In genomic region chr14:11892621-11893020, GRCm38 (mm10) we compare ENCODE assay signal across 19 mouse cellular contexts.
A peak's percentile ranks its signal among the peaks of the same experiment; 100 is the strongest.
DNase-seq lines count a peak whose midpoint lies in the region; ATAC-seq lines count a peak whose summit lies in the region.
"Had no signal": no experiment of that assay in that cellular context is flagged by ENCODE, and none has a peak within 500 bp of the region (broad histone marks: within the 10 kb centered on the region; RNA-seq: fewer than 3 reads in every experiment).

No protein-coding gene starts in this region.

- H3K4me2 ChIP-seq in hindbrain, embryonic 16.5 days (ENCODE audit: low read length) = no peak overlapping the region
- H3K4me2 ChIP-seq in hindbrain, embryonic 13.5 days = no peak overlapping the region
- H3K4me2 ChIP-seq in neural tube, embryonic 15.5 days = no peak overlapping the region
- H3K4me2 ChIP-seq: embryonic facial prominence, embryonic 12.5 days; heart, embryonic 13.5 days; hindbrain, embryonic 12.5 days; intestine, embryonic 15.5 days had no signal

- ATAC-seq in hindbrain, embryonic 16.5 days = 0 out of 2 replicates have a peak, but pooled peaks have one; percentile 21
- no peak for ATAC-seq in hindbrain, embryonic 13.5 days (ENCODE audit: low FRiP score)
- ATAC-seq in neural tube, embryonic 15.5 days (ENCODE audit: low FRiP score) = peak; percentile 50; the same call in 1 of the 2 replicates
- ATAC-seq: activated CD4-positive, CD25-positive, alpha-beta regulatory T cell, adult 4 months; forebrain, embryonic 16.5 days; intestine, embryonic 15.5 days had no signal

- DNase-seq in cerebellum, postnatal 25 days = peak; percentile 13 to 17
- no peak for DNase-seq in cerebellum, postnatal 36 days
- DNase-seq in layer of hippocampus, adult 9-11 months = peak; percentile 34
- no peak for DNase-seq in layer of hippocampus, postnatal 36 days
- DNase-seq in left cerebral cortex, postnatal 36 days (ENCODE audit: low spot score in 2 of 2) = no peak
- DNase-seq: adrenal gland, postnatal 25 days; cerebellum, adult 8-10 months; gastrocnemius, postnatal 10 days; heart, adult 2 months; heart, postnatal 4 days had no signal

- intact Hi-C loops in left cerebral cortex, postnatal 36 days (cut with DNase I) = no loop called here

- 44% methylated on average over 9 of the region's 9 CpGs for WGBS in hindbrain, embryonic 16.5 days
- WGBS in hindbrain, embryonic 13.5 days = 42% methylated on average over 9 of the region's 9 CpGs
- WGBS in neural tube, embryonic 15.5 days = 52% methylated on average over 9 of the region's 9 CpGs

- H3K4me3 ChIP-seq in hindbrain, embryonic 16.5 days (ENCODE audit: low read length) = no peak overlapping the region
- no peak overlapping the region for H3K4me3 ChIP-seq in hindbrain, embryonic 13.5 days
- no peak overlapping the region for H3K4me3 ChIP-seq in neural tube, embryonic 15.5 days (replicated peaks)
- H3K4me3 ChIP-seq: embryonic facial prominence, embryonic 12.5 days; heart, adult 2 months; heart, embryonic 13.5 days; hindbrain, embryonic 12.5 days; intestine, embryonic 15.5 days had no signal

- H3K36me3 ChIP-seq in hindbrain, embryonic 16.5 days (ENCODE audit: control insufficient read depth, insufficient read depth, low read length) = no peaks in the 10 kb centered on the region
- H3K36me3 ChIP-seq in hindbrain, embryonic 13.5 days = no peaks in the 10 kb centered on the region
- no peaks in the 10 kb centered on the region for H3K36me3 ChIP-seq in neural tube, embryonic 15.5 days
- H3K36me3 ChIP-seq: embryonic facial prominence, embryonic 12.5 days; heart, embryonic 13.5 days; hindbrain, embryonic 12.5 days; intestine, embryonic 15.5 days had no signal

- no peaks in the 10 kb centered on the region for H3K4me1 ChIP-seq in hindbrain, embryonic 16.5 days (ENCODE audit: control insufficient read depth, insufficient read depth, low read depth, low read length)
- H3K4me1 ChIP-seq in hindbrain, embryonic 13.5 days (replicated peaks) = peaks cover 13% of the 10 kb centered on the region
- peaks cover 10% of the 10 kb centered on the region for H3K4me1 ChIP-seq in neural tube, embryonic 15.5 days
- H3K4me1 ChIP-seq: intestine, embryonic 15.5 days had no signal

- H3K27me3 ChIP-seq in hindbrain, embryonic 16.5 days (replicated peaks; ENCODE audit: control insufficient read depth, insufficient read depth, low read length) = no peaks in the 10 kb centered on the region
- no peaks in the 10 kb centered on the region for H3K27me3 ChIP-seq in hindbrain, embryonic 13.5 days
- no peaks in the 10 kb centered on the region for H3K27me3 ChIP-seq in neural tube, embryonic 15.5 days (replicated peaks)
- H3K27me3 ChIP-seq: embryonic facial prominence, embryonic 12.5 days; heart, embryonic 13.5 days; hindbrain, embryonic 12.5 days; intestine, embryonic 15.5 days had no signal

- no peaks in the 10 kb centered on the region for H3K9me3 ChIP-seq in hindbrain, embryonic 16.5 days (ENCODE audit: control insufficient read depth, low read length)
- no peaks in the 10 kb centered on the region for H3K9me3 ChIP-seq in hindbrain, embryonic 13.5 days
- no peaks in the 10 kb centered on the region for H3K9me3 ChIP-seq in neural tube, embryonic 15.5 days (replicated peaks)
- H3K9me3 ChIP-seq: embryonic facial prominence, embryonic 12.5 days; heart, embryonic 13.5 days; hindbrain, embryonic 12.5 days; intestine, embryonic 15.5 days had no signal

- no peak overlapping the region for H3K9ac ChIP-seq in hindbrain, embryonic 16.5 days (ENCODE audit: low read depth, low read length)
- no peak overlapping the region for H3K9ac ChIP-seq in hindbrain, embryonic 13.5 days
- no peak overlapping the region for H3K9ac ChIP-seq in neural tube, embryonic 15.5 days (replicated peaks)
- H3K9ac ChIP-seq: embryonic facial prominence, embryonic 12.5 days; heart, embryonic 13.5 days; hindbrain, embryonic 12.5 days; intestine, embryonic 15.5 days had no signal

- no peak overlapping the region for H3K27ac ChIP-seq in hindbrain, embryonic 16.5 days (ENCODE audit: low read depth, low read length)
- H3K27ac ChIP-seq in hindbrain, embryonic 13.5 days = no peak overlapping the region
- H3K27ac ChIP-seq in neural tube, embryonic 15.5 days (replicated peaks) = no peak overlapping the region
- H3K27ac ChIP-seq: embryonic facial prominence, embryonic 12.5 days; heart, adult 2 months; heart, embryonic 13.5 days; hindbrain, embryonic 12.5 days; intestine, embryonic 15.5 days had no signal

Comparison
In these comparisons a context has a peak if more than half of its experiments do, and no peak if none do; other contexts are left out.
1. DNase-seq: peak in cerebellum, postnatal 25 days (2 of 2) and layer of hippocampus, adult 9-11 months (single experiment); none in cerebellum, postnatal 36 days (0 of 2), layer of hippocampus, postnatal 36 days (0 of 2) and left cerebral cortex, postnatal 36 days (0 of 2).